Mouse (Mus musculus) kidney, embryonic 15.5 days (tissue): ENCODE results near the gene Igsf9b. TPM values are rescaled to one million over a fixed set of nuclear protein-coding genes. Genes with fewer than 3 reads are reported as not detected.

Source experiments
- ATAC-seq: fragments of 200-750 bp; cut with Nextera tagmentation; replicated peaks from 2 replicates; pipeline ENCODE4 v1.8.0; 2017; ENCODE audit warnings: moderate TSS enrichment; ENCODE audit not compliant: low FRiP score
- H3K27ac ChIP-seq: fragments of 300-500 bp; sonication (generic); 2 replicates; pipeline ENCODE4 v1.5.1; 2015; ENCODE audit warnings: mild to moderate bottlenecking, inconsistent platforms
- H3K27me3 ChIP-seq: fragments of 300-500 bp; sonication (generic); 2 replicates; pipeline ENCODE4 v1.6.1; 2015; ENCODE audit warnings: inconsistent platforms
- H3K36me3 ChIP-seq: fragments of 300-500 bp; sonication (generic); 2 replicates; pipeline ENCODE4 v1.6.1; 2015; ENCODE audit warnings: inconsistent platforms
- H3K4me1 ChIP-seq: fragments of 300-500 bp; sonication (generic); 2 replicates; pipeline ENCODE4 v1.6.1; 2015; ENCODE audit warnings: inconsistent platforms
- H3K4me2 ChIP-seq: fragments of 300-500 bp; sonication (generic); 2 replicates; pipeline ENCODE4 v1.6.1; 2015; ENCODE audit warnings: moderate library complexity, mild to moderate bottlenecking, inconsistent platforms
- H3K4me3 ChIP-seq: fragments of 300-500 bp; sonication (generic); replicated peaks from 2 replicates; pipeline ENCODE4 v1.5.1; 2015; ENCODE audit warnings: mild to moderate bottlenecking, inconsistent platforms
- H3K9ac ChIP-seq: fragments of 300-500 bp; sonication (generic); 2 replicates; pipeline ENCODE4 v1.6.1; 2015; ENCODE audit warnings: mild to moderate bottlenecking, inconsistent platforms
- H3K9me3 ChIP-seq: fragments of 300-500 bp; sonication (generic); replicated peaks from 2 replicates; pipeline ENCODE4 v1.6.1; 2016; ENCODE audit warnings: inconsistent platforms
- WGBS: fragments of 180-500 bp; shearing (Covaris S2); methylation state at CpG from one replicate; pipeline ENCODE4 v1.1.7; 2015; ENCODE audit warnings: mixed read lengths; 5-methylcytosine and 5-hydroxymethylcytosine counted together
- polyA plus RNA-seq: library from polyadenylated mRNA; unstranded; fragments of >200 nt; fragmentation: Nextera tagmentation; extraction: Ambion mirVana; gene quantifications from 2 replicates; pipeline ENCODE4 v1.2.1, GENCODE M21; 2015

Igsf9b gene
- polyA plus RNA-seq, 1 experiment from 2014 or later, result 2.7 TPM

DNA sequence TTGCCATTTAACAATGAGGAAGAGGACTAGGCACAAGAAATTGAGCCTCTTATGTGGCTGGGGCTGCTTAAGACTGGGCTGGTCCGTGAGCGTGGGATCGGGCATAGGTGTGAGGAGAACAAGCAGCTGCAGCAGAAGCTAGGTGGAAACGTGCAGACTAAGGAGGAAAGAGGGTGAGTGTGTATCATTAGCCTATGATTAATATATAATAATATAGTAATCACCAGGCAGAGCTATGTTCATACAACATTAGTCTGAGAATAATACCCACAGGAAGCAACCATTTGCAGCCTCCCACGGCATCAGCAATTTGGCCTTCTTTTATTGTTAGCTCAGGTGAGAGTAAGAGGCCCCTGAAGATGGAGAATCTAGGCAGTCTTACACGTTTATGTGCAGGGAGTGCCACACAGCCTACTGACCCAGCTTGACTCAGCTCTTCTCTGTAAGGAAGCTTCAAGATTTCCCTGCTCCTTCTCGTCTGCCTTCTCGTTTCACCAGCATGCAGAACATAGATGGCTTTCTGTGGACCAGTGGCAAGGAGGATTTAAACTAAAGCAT is 22.6 kb upstream of the Igsf9b start:
- Histone ChIP-seq H3K4me3 (no peak overlapping the region), H3K27me3 (0 out of 2 replicates have a peak, but pooled peaks cover 4% of the 10 kb centered on the region), H3K4me1 (no peaks in the 10 kb centered on the region), H3K36me3 (no peaks in the 10 kb centered on the region), H3K9ac (no peak overlapping the region), H3K9me3 (no peaks in the 10 kb centered on the region), H3K27ac (no peak overlapping the region), H3K4me2 (no peak overlapping the region)
- ATAC-seq, result no peak
- 74% methylated on average over 8 of the region's 8 CpGs for WGBS

DNA sequence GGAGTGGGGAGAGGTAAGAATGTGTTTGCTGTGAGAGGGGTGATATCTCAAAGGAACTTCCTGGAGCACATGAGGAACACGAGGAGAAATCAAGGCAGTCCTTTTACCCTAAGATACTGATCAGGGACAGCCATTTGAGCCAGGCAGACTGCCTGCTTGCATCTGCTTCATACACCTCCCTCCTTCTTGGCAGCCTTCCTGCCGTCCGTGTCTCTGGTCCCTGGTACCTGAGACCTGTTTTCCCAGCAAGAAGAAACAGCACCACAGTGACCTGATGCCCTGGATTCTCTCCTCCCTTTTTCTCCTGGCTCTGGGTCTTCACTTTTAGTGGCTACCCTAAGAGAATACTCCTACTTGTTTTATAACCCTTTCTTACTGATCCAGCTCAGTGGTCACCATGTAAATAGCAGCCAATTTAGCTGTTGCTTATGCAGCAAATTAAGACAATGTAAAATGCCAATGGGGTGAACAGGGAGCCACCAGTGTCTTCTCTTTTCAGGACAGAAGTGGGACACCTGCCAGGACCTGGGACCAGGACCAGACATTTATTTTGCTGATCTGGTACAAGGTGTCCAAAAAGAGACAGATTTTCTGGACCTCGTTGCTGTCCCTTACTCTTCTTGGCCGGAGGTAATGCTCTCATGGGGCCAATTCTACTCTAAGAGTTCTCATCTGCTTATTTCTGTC is 21.5 kb upstream of the Igsf9b start:
- WGBS, result 42% methylated on average over 5 of the region's 5 CpGs
- no peak overlapping the region for H3K4me3 ChIP-seq
- H3K4me2 ChIP-seq, result no peak overlapping the region
- H3K9ac ChIP-seq, result no peak overlapping the region
- H3K9me3 ChIP-seq, result no peaks in the 10 kb centered on the region
- ATAC-seq, result peak; percentile 46; the same call in 1 of the 2 replicates
- 0 out of 2 replicates have a peak, but pooled peaks cover 4% of the 10 kb centered on the region for H3K27me3 ChIP-seq
- H3K27ac ChIP-seq, result no peak overlapping the region
- no peaks in the 10 kb centered on the region for H3K36me3 ChIP-seq
- H3K4me1 ChIP-seq, result no peaks in the 10 kb centered on the region

DNA sequence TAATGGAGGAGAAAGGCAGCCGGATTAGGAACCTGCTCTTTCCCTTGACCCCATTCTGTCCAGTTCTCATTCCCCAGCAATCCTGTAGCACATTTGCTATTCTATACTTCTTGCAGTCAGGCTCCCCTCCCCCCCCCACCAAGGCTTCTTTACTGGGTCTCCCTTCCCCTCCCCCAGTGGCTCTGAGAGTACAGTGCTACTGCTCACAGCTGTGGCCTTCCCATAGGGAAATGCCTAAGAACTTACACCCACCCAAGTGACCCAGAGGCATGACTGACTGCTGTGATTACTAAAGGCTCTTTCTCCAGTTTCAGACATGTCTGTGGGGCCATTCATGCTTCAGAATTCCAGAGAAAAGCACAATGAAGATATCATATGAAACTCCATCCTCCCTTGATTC is 20.0 kb upstream of the Igsf9b start:
- H3K36me3 ChIP-seq, result no peaks in the 10 kb centered on the region
- no peak overlapping the region for H3K9ac ChIP-seq
- H3K9me3 ChIP-seq, result no peaks in the 10 kb centered on the region
- 47% methylated on average over 1 of the region's 1 CpGs for WGBS
- H3K4me1 ChIP-seq, result no peaks in the 10 kb centered on the region
- no peak for ATAC-seq
- 0 out of 2 replicates have a peak, but pooled peaks cover 4% of the 10 kb centered on the region for H3K27me3 ChIP-seq
- no peak overlapping the region for H3K4me2 ChIP-seq
- no peak overlapping the region for H3K27ac ChIP-seq
- H3K4me3 ChIP-seq, result no peak overlapping the region

DNA sequence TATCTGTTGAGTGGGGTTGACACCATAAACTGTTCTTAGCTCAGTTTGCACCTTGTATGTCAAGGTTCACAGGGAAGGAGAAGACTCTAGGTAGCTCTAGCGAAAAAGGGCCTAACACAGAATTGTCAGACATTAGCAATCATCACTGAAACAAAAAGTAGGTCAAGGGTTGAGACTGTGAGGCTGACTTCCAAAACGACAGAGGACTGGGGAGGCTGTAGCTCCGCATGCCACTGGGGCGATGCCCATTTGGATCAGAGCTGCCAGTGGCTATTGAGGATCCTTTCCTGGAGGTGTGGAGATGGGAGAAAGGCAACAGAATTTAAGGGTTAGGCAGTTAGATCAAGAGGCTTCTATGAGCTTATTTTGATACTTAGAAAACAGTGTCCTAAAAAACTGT is 18.0 kb upstream of the Igsf9b start:
- Histone ChIP-seq H3K27ac (no peak overlapping the region), H3K9me3 (no peaks in the 10 kb centered on the region), H3K4me1 (no peaks in the 10 kb centered on the region), H3K27me3 (peaks cover 6% of the 10 kb centered on the region; the same call in 1 of the 2 replicates), H3K4me2 (no peak overlapping the region), H3K4me3 (no peak overlapping the region), H3K36me3 (no peaks in the 10 kb centered on the region), H3K9ac (no peak overlapping the region)
- ATAC-seq, result no peak
- WGBS, result 79% methylated on average over 4 of the region's 4 CpGs

DNA sequence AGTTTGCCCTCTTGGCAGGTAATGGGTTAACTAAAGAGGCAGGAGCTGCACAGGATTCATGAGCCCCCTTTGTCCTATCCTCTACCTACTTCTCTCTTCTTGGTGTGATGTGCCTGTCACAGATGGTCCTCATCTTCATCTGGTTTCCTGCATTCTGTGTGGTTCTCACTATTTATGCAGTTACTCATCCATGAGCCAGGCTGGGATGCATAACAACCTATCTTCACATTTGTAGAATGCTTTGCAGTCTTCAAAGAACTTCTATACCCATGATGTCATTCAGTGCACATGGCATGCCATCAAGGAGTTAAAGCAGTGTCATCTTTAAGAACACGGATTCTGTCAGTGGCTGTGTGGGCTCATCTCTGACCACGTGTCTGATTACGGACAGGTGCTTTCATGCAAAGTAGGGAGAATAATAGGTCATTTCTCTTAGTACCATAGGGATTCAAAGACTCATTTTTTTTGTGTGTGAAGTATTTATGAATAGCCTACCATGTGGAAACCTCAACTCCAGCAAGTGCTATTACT is 13.2 kb upstream of the Igsf9b start:
- H3K4me1 ChIP-seq, result peaks cover 9% of the 10 kb centered on the region
- WGBS, result 63% methylated on average over 3 of the region's 3 CpGs
- H3K4me2 ChIP-seq, result no peak overlapping the region
- no peaks in the 10 kb centered on the region for H3K9me3 ChIP-seq
- H3K27ac ChIP-seq, result no peak overlapping the region
- H3K27me3 ChIP-seq, result peaks cover 3% of the 10 kb centered on the region; the same call in 1 of the 2 replicates
- H3K4me3 ChIP-seq, result no peak overlapping the region
- no peak overlapping the region for H3K9ac ChIP-seq
- ATAC-seq, result no peak
- no peaks in the 10 kb centered on the region for H3K36me3 ChIP-seq

DNA sequence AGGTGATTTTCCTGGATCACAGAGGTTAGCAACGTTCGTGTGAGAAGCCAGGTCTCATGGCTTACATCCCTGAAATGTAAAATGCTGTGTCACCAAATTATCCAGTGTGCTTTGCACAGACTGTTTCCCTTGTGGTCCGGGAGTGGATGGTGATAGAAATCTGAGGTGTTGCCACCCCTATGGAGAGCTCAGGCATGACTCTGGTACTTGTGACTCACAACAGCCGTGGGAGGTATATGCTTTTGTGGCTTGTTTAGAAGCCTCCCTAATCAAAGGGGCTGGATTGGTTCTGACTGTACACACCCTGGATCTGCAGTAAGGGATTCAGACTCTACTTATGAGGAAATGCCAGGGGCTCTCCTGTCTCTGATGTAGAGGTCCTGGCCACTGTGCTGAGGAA is 12.7 kb upstream of the Igsf9b start:
- WGBS, result 73% methylated on average over 4 of the region's 4 CpGs
- H3K4me2 ChIP-seq, result no peak overlapping the region
- H3K9ac ChIP-seq, result no peak overlapping the region
- peaks cover 3% of the 10 kb centered on the region; the same call in 1 of the 2 replicates for H3K27me3 ChIP-seq
- H3K27ac ChIP-seq, result no peak overlapping the region
- no peaks in the 10 kb centered on the region for H3K36me3 ChIP-seq
- no peak overlapping the region for H3K4me3 ChIP-seq
- peaks cover 9% of the 10 kb centered on the region for H3K4me1 ChIP-seq
- ATAC-seq, result no peak
- H3K9me3 ChIP-seq, result no peaks in the 10 kb centered on the region

DNA sequence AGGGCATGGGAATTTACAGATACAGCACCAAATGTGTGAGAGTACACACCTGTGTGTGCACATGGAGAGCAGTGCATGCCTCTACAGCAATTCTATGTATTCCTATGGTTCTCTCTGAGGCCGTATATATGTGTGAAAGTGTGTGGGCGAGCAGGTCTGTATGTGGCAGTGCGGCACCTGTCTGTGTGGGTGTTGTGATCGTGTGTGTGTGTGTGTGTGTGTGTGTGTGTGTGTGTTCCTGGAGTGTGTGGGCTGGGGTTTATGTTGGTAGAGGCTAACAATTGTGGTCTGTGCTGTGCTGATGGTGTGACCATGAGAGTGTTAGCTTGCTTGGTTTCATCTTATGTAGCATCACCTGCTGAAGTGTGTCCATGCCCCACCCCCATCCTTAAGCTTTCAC is 12.1 kb upstream of the Igsf9b start:
- Histone ChIP-seq H3K4me1 (peaks cover 9% of the 10 kb centered on the region), H3K27ac (no peak overlapping the region), H3K36me3 (no peaks in the 10 kb centered on the region), H3K27me3 (peaks cover 3% of the 10 kb centered on the region; the same call in 1 of the 2 replicates), H3K4me2 (no peak overlapping the region), H3K9me3 (no peaks in the 10 kb centered on the region), H3K4me3 (no peak overlapping the region), H3K9ac (no peak overlapping the region)
- no peak for ATAC-seq
- 83% methylated on average over 4 of the region's 4 CpGs for WGBS

DNA sequence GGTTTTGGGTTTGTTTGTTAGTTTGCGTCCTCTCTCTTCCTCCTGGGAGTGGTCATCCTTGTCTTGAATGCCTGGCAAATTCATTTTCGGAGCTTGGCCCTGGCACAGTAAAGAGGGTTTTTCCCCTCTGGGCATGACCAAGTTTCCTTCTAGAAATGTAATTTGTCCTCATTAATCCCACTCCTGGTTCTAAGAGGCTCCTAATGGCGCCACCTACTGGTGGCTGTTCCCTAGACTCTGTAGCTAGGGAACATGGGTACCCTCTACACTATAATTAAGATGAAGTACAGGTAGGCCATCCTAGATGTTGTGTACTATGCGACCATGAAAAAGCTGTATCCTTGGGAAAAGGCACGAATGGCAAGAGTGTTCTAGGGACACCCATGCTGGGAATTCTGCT is 11.6 kb upstream of the Igsf9b start:
- no peak for ATAC-seq
- Histone ChIP-seq H3K4me1 (peaks cover 9% of the 10 kb centered on the region), H3K27me3 (peaks cover 3% of the 10 kb centered on the region; the same call in 1 of the 2 replicates), H3K27ac (no peak overlapping the region), H3K9ac (no peak overlapping the region), H3K4me2 (no peak overlapping the region), H3K9me3 (no peaks in the 10 kb centered on the region), H3K36me3 (no peaks in the 10 kb centered on the region), H3K4me3 (no peak overlapping the region)
- WGBS, result 36% methylated on average over 5 of the region's 5 CpGs

DNA sequence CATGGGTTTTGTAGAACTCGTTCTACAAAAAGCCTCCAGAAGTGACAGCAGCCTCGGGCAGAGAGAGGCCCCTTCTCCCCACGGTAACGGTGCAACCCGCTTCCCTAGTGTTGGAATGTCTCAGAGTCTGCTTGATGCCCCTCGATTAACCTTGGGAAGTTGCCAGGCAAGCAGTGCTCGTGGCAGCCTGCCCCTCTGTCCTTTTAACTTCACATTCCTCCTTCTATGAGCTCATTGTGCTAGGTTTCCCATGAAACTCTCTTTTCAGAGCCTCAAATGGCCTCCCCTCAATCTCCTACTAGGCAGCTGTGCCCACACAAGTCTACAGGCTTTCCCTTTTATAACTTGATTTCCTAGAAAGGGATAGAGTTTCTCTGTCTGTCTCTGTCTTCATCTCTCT is 10.6 kb upstream of the Igsf9b start:
- 33% methylated on average over 7 of the region's 7 CpGs for WGBS
- no peak overlapping the region for H3K27ac ChIP-seq
- ATAC-seq, result no peak

DNA sequence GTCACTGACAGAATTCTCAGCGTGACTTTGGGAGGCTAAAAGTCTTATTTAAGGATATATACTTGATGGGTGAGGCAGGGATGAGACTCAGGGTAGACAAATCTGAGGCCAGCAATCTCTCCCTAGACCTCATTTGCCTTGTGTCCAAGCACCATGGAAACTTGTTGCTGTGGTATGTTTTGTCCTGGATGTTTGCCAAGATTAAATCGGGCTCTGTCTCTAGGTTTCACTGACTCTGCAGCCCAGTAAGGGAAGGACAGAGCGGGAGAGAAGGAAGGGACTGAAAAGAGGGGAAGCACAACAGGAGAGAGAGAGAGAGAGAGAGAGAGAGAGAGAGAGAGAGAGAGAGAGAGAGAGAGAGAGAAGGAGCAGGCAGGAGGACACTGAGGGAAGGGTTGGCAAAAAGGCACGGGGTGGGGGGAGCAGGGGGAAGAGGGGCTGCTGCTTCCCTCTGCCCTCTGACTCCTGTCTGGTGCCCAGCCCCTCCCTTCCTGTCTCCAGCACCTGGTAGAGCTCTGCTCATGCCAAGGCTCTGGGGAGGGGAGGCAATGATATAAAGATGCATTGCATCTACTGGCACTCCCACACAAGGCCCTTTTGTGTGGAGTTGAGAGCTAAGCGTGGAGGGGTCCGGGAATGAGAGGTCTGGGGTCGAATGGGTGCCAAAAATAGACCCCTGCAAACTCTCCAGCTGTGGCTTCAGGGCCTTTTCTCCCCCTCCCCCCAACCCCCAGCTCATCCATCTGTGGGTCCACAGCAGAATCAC is 9.3 kb upstream of the Igsf9b start:
- ATAC-seq, result no peak
- H3K4me1 ChIP-seq, result peaks cover 9% of the 10 kb centered on the region

More for the DNA sequence above, 10.6 kb upstream of the Igsf9b start:
- H3K27me3 ChIP-seq, result peaks cover 3% of the 10 kb centered on the region; the same call in 1 of the 2 replicates
- no peak overlapping the region for H3K4me2 ChIP-seq
- H3K36me3 ChIP-seq, result no peaks in the 10 kb centered on the region
- no peaks in the 10 kb centered on the region for H3K9me3 ChIP-seq
- H3K9ac ChIP-seq, result no peak overlapping the region
- peaks cover 9% of the 10 kb centered on the region for H3K4me1 ChIP-seq
- no peak overlapping the region for H3K4me3 ChIP-seq

DNA sequence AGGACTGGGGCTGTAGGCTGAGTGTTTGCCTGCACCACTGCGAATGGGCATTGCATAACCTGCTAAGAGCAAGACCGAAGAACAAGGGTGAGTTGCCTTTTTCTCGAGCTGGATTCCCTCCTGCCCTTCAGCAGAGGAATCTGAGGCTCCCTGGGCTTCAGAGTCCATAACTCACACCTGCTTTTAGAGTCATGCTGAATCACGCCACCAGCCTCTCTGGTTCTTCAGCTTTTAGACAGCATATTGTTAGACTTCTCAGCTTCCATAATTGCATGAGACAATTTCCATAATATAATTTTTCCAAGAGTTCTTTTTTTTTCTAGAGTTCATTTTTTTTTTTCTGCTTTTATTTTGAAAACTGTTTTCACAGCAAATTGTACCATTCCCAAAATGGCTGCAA is 4.6 kb upstream of the Igsf9b start:
- peaks cover 28% of the 10 kb centered on the region for H3K27me3 ChIP-seq
- no peak for ATAC-seq
- 64% methylated on average over 4 of the region's 4 CpGs for WGBS
- H3K27ac ChIP-seq, result no peak overlapping the region
- no peak overlapping the region for H3K4me2 ChIP-seq
- peaks cover 15% of the 10 kb centered on the region for H3K4me1 ChIP-seq
- no peaks in the 10 kb centered on the region for H3K36me3 ChIP-seq
- H3K9ac ChIP-seq, result no peak overlapping the region
- H3K9me3 ChIP-seq, result no peaks in the 10 kb centered on the region
- no peak overlapping the region for H3K4me3 ChIP-seq

More for the DNA sequence above, 9.3 kb upstream of the Igsf9b start:
- H3K27me3 ChIP-seq, result peaks cover 4% of the 10 kb centered on the region
- WGBS, result 35% methylated on average over 7 of the region's 7 CpGs
- H3K9me3 ChIP-seq, result no peaks in the 10 kb centered on the region
- H3K9ac ChIP-seq, result no peak overlapping the region
- no peak overlapping the region for H3K27ac ChIP-seq
- H3K4me2 ChIP-seq, result no peak overlapping the region
- H3K4me3 ChIP-seq, result no peak overlapping the region
- H3K36me3 ChIP-seq, result no peaks in the 10 kb centered on the region
